Mouse (Mus musculus) gastrocnemius, adult 2 months (tissue): ENCODE data around the gene Adamtsl4. TPM values are rescaled to one million over a fixed set of nuclear protein-coding genes. Genes with fewer than 3 reads are reported as not detected.

ENCODE experiments used
- DNase-seq: peaks from one replicate; pipeline ENCODE4 v3.0.0; 2022
- H3K27ac ChIP-seq: fragments of 200-600 bp; 2 replicates; pipeline ENCODE4 v1.8.1; 2022; ENCODE audit warnings: mild to moderate bottlenecking
- H3K4me3 ChIP-seq: fragments of 200-600 bp; 2 replicates; pipeline ENCODE4 v1.8.1; 2022; ENCODE audit warnings: mild to moderate bottlenecking, moderate library complexity
- CTCF ChIP-seq: fragments of 200-600 bp; IDR thresholded peaks from 2 replicates; pipeline ENCODE4 v1.8.1; 2022; ENCODE audit warnings: antibody characterized with exemption, mild to moderate bottlenecking, moderate library complexity
- intact Hi-C: fragments of 180-260 bp; cut with DNase I; formaldehyde crosslinking; loops from one replicate; pipeline ENCODE4 v1.15.1; 2025
- total RNA-seq, 2 experiments: library from RNA; stranded (reverse); gene quantifications; 2 replicates each; pipeline ENCODE4 v1.2.3; 2021

The Adamtsl4 gene
- total RNA-seq, 2 experiments from 2014 or later, result 17.2 to 32.0 TPM

DNA sequence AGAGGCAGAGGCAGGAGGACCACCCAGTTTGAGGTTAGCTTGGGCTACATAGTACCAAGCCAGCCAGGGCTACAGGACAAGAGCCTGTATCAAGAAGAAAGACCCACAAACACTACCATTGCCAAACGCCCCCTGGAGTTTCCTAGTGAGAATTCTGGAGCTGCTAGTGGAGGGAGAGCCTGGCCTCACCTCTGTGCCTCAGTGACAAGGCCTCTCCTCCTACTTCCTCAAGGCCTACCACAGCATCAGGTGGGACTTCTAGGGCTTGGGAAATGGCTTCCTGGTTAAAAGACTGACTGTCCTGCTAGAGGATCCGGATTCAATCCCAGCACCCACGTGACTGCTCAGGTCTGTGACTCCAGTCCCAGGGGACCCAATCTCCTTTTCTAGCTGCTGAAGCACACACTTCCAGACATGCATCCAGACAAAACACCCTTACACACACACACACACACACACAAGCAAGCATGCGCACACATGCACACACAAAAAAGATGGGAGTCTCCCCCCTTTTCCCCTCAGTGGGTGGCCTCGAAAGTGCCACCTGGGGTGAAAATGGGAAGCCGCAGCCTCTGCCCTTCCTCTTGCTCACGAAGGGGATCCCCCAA, 35.4 kb downstream of the Adamtsl4 start:
- DNase-seq, result no peak
- peak overlapping the region; percentile 88 for H3K27ac ChIP-seq

DNA sequence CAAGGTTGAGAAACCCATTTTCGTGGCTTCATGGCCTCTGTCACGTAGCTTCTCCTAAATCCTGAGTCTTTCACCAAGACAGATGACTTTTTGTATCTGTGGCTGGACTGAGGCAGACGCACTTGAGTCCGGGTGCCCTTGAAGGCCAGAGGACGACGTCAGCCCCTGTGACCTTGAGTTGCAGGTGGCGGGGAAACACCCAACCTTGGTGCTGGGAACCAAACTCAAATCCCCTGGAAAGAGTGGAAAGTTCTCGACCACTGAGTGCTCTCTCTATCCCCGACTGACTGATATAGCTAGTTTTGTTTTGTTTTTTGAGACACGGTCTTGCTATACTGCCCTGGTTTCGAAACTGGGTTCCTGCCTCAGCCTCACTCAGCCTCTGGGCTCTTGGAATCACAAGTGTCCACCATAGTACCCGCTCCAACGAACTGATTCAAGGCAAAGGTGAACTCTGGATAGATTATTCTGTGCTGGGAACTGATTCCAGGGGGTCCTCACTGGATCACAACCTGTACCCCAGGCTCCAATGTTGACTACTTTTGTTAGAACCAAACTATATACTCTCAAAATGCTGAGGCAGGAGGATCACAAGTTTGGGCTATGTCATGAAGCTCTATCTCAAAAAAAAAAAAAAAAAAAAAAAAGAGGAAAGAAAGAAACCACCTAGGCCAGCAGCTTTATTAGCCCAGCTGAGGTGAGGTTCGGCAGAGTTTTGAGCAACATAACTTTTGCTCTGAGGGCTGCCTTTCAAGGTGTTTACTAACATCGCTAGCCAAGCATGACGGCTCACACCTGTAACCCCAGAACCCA, 36.1 kb downstream of the Adamtsl4 start:
- TF ChIP-seq CTCF, result no peak
- DNase-seq, result no peak
- H3K27ac ChIP-seq, result peak overlapping the region; percentile 88
- intact Hi-C loops, result no loop called here
- no peak overlapping the region for H3K4me3 ChIP-seq

More for the DNA sequence above, 35.4 kb downstream of the Adamtsl4 start:
- H3K4me3 ChIP-seq, result no peak overlapping the region
- intact Hi-C loops, result no loop called here
- TF ChIP-seq CTCF, result no peak

DNA sequence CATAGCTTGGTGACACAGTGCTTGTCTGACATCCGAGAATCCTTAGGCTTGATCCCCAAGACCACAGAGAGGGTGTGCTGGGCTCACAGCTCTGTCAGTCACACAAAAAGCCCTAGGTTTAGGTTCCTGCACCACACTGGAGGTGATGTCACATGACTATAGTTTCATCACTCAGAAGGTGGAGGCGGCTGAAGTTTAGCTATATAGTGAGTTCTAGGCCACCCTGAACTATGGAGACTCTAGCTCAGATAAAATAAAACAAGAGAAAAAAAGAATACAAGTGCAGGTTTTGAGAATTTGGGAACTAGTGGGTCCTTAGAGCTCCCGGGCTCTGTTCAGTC, 36.7 kb downstream of the Adamtsl4 start:
- TF ChIP-seq CTCF, result no peak
- DNase-seq, result no peak
- H3K4me3 ChIP-seq, result peak overlapping the region; percentile 34
- intact Hi-C loops, result no loop called here
- peak overlapping the region; percentile 88 for H3K27ac ChIP-seq

DNA sequence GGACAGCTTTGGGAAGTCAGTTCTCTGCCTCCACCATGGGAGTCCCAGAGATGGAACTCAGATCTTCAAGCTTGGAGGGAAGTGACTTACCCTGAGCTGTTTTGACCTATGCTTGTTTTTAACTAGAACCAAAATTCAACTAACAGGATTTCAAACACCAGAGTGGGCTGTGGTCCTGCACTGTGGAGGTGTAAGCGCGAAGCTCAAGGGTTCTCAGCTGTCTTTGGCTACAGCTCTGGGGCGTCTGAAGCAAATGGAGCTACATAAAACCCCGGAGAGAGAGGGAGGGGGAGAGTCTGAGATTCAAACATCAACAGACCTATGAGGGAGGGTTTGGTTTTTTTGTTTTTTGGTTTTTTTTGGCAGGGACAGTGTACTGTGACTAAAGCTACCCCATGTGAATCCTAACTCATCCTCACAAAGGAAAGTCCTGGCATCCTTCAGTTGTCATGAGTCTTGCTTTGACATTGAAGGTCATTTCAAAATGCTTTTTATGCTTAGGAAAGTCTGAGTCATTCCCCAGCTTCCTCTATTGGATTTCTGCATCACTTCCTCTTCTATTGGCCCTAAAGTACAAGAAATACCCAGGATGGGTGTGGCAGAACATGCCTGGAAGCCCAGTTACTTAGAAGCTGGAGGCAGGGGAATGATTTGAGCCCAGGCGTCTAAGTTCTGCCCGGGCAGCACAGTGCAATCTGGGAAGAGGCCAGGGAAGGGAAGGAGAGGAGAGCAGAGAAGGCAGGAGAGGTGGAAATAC, 37.3 kb downstream of the Adamtsl4 start:
- TF ChIP-seq CTCF, result no peak
- intact Hi-C loops, result no loop called here
- DNase-seq, result peak; percentile 68
- Histone ChIP-seq H3K27ac (peak overlapping the region; percentile 88), H3K4me3 (peak overlapping the region; percentile 34)

- TF ChIP-seq CTCF, result no peak
- H3K27ac ChIP-seq, result no peak overlapping the region
- no peak overlapping the region for H3K4me3 ChIP-seq
- DNase-seq, result no peak
- intact Hi-C loops, result no loop called here
These were observed 39.7 kb downstream of the Adamtsl4 start for GRCm38 (mm10) chr3:95648016-95648415.

GRCm38 (mm10) chr3:95645313-95646235, 42.1 kb downstream of the Adamtsl4 start:
- Histone ChIP-seq H3K27ac (peak overlapping the region; percentile 57), H3K4me3 (no peak overlapping the region)
- DNase-seq, result no peak
- intact Hi-C loops, result no loop called here
- no peak for TF ChIP-seq CTCF

DNA sequence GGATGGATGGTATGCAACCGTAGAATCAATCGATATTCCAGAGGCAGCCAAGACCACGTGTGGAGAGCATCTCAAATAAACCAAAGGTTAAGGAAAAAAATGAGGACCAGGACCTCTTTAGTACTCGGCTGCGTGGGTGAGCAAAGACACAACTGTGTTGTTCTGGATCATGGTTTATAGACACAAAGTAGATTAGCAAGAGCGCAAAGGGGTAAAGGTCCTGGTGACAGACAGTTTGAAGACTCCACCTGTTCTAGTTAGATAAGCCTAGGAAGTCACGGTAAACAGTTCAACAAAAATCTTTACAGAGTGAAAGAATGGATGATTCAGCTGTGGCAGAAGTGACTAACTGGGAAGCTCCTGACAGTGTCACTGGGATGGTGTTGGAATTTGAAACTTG, 44.6 kb downstream of the Adamtsl4 start:
- no peak for DNase-seq
- intact Hi-C loops, result no loop called here
- Histone ChIP-seq H3K4me3 (no peak overlapping the region), H3K27ac (no peak overlapping the region)
- TF ChIP-seq CTCF, result no peak

DNA sequence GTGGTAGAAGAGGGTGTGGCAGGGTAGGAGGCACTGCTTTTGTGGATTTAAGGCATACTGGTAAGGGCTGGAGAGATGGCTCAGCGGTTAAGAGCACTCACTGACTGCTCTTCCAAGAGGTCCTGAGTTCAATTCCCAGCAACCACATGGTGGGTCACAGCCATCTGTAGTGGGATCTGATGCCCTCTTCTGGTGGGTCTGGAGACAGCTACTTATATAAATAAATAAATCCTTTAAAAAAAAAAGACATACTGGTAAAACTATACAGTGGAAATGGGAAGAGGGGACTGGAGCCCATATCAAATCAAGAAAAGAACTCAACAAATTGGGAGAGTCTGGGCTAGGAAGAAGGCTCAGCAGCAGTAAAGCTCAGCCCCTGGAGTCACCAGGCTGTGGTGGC, 48.0 kb downstream of the Adamtsl4 start:
- intact Hi-C loops, result no loop called here
- H3K27ac ChIP-seq, result no peak overlapping the region
- no peak for DNase-seq
- TF ChIP-seq CTCF, result peak; percentile 42
- H3K4me3 ChIP-seq, result no peak overlapping the region

GRCm38 (mm10) chr3:95636072-95636471, 51.6 kb downstream of the Adamtsl4 start:
- DNase-seq, result no peak
- no peak for TF ChIP-seq CTCF
- no peak overlapping the region for H3K4me3 ChIP-seq
- peak overlapping the region; percentile 36; the same call in 1 of the 2 replicates for H3K27ac ChIP-seq
- intact Hi-C loops, result no loop called here

DNA sequence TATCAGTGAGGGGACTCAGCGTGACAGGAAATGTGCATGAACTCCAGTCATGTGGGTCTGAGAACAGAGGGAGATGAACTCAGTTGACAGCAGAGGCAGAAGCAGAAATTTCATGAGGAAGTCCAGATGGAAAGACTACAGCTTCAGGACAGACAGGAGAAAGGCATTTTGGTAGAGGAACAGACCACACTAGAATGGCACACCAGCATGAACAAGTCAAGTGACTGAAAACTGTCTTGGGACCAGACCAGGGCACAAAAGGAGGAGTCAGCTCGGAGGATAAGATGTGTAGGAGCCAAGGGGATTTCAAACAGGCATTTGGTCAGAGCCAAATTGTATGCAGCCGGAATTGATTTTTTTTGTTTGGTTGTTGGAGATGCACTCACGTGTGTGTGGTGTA, 52.1 kb downstream of the Adamtsl4 start:
- Histone ChIP-seq H3K27ac (peak overlapping the region; percentile 36; the same call in 1 of the 2 replicates), H3K4me3 (no peak overlapping the region)
- no peak for TF ChIP-seq CTCF
- no peak for DNase-seq
- intact Hi-C loops, result no loop called here

DNA sequence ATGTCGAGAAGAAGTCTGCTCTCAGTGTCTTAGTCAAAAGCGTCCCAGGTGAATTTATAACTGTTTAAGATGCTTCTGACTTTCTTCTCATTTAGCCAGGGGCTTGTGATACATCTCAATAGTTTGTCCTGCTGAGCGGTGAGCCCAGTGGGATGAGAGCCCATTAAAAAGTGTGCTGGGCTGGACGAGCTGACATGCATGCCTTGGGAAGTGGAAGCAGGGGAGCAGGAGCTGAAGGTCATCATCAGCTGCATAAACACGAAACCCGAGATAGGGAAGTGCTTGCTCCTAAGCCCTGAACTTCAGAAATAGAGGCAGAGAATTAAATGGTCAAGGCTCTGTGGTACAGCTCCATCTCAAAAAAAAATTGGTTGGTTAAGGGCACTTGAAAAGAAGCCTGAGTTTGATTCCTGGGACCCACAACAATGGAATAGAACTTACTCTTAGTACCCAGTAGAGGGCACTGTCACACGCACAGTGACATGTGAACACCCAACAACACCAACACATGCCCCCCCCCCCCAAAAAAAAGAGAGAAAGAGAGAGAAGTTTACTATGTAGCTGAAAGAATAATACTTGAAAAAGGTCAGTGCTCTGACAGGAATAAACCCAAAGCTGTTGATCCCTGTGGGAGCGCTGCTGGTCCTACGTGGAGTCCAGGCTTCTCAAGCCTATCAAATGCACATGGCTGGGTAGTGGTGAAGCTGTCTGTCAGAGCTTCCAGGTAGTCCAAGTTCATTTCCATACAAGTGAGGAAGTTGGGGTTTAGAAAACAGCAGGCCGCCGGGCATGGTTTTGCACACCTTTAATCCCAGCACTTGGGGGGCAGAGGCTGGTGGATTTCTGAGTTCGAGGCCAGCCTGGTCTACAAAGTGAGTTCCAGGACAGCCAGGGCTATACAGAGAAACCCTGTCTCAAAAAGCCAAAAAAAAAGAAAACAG, 54.8 kb downstream of the Adamtsl4 start:
- TF ChIP-seq CTCF, result peak; percentile 78
- H3K4me3 ChIP-seq, result no peak overlapping the region
- H3K27ac ChIP-seq, result peak overlapping the region; percentile 75
- intact Hi-C loops, result loop anchor here (1.0 to 5.0 kb wide), 4 partner anchors 42 to 139 kb away; no protein-coding TSS in a partner anchor
- no peak for DNase-seq
